ENCODE assay signal across 8 mouse cellular contexts in genomic region chr6:91410168-91410780, GRCm38 (mm10). TPM values are rescaled to one million over a fixed set of nuclear protein-coding genes. Genes with fewer than 3 reads are reported as not detected.
DNase-seq lines count a peak whose midpoint lies in the region; ATAC-seq and TF ChIP-seq lines count a peak whose summit lies in the region.
"Had no signal": no experiment of that assay in that cellular context is flagged by ENCODE, and none has a peak within 500 bp of the region (broad histone marks: within the 10 kb centered on the region; RNA-seq: fewer than 3 reads in every experiment).

No protein-coding gene starts in this region.

- H3K4me3 ChIP-seq in lung, postnatal 0 days (ENCODE audit: low read depth, low read length), result peak overlapping the region; percentile 45
- H3K4me3 ChIP-seq in embryonic facial prominence, embryonic 10.5 days, result peak overlapping the region; percentile 68
- peak overlapping the region; percentile 42 for H3K4me3 ChIP-seq in limb, embryonic 11.5 days (ENCODE audit: low read depth, low read length)
- peak overlapping the region; percentile 4; the same call in 1 of the 2 replicates for H3K4me3 ChIP-seq in stomach, postnatal 0 days (ENCODE audit: low read depth, low read length)

- no peak for ATAC-seq in lung, postnatal 0 days
- ATAC-seq in limb, embryonic 11.5 days (ENCODE audit: insufficient number of reproducible peaks, low FRiP score, low TSS enrichment, low read depth), result no peak
- no peak for ATAC-seq in stomach, postnatal 0 days (ENCODE audit: low FRiP score, low TSS enrichment)

- H3K27ac ChIP-seq in lung, postnatal 0 days (ENCODE audit: low read length), result no peak overlapping the region
- H3K27ac ChIP-seq in embryonic facial prominence, embryonic 10.5 days (replicated peaks), result peak overlapping the region; percentile 76
- H3K27ac ChIP-seq in limb, embryonic 11.5 days (replicated peaks; ENCODE audit: low read depth, low read length), result no peak overlapping the region
- H3K27ac ChIP-seq in stomach, postnatal 0 days (replicated peaks), result no peak overlapping the region

- no peaks in the 10 kb centered on the region for H3K36me3 ChIP-seq in lung, postnatal 0 days (ENCODE audit: insufficient read depth, low read length)
- 0 out of 2 replicates have a peak, but pooled peaks cover 7% of the 10 kb centered on the region for H3K36me3 ChIP-seq in embryonic facial prominence, embryonic 10.5 days (replicated peaks)
- H3K36me3 ChIP-seq in limb, embryonic 11.5 days (ENCODE audit: control insufficient read depth, insufficient read depth, low read length), result no peaks in the 10 kb centered on the region
- H3K36me3 ChIP-seq in stomach, postnatal 0 days (ENCODE audit: control insufficient read depth, insufficient read depth, low read length), result no peaks in the 10 kb centered on the region

- WGBS in lung, postnatal 0 days, result under 1% methylated on average over 26 of the region's 26 CpGs
- WGBS in embryonic facial prominence, embryonic 10.5 days, result 1% methylated on average over 26 of the region's 26 CpGs
- WGBS in limb, embryonic 11.5 days, result under 1% methylated on average over 26 of the region's 26 CpGs
- 2% methylated on average over 26 of the region's 26 CpGs for WGBS in stomach, postnatal 0 days

- H3K4me1 ChIP-seq in lung, postnatal 0 days (ENCODE audit: insufficient read depth, low read depth, low read length), result peaks cover 4% of the 10 kb centered on the region; the same call in 1 of the 2 replicates
- H3K4me1 ChIP-seq in embryonic facial prominence, embryonic 10.5 days, result peaks cover 29% of the 10 kb centered on the region
- H3K4me1 ChIP-seq in limb, embryonic 11.5 days (ENCODE audit: control insufficient read depth, insufficient read depth, low read length), result peaks cover 12% of the 10 kb centered on the region
- 0 out of 2 replicates have a peak, but pooled peaks cover 2% of the 10 kb centered on the region for H3K4me1 ChIP-seq in stomach, postnatal 0 days (replicated peaks; ENCODE audit: control insufficient read depth, insufficient read depth)

- H3K4me2 ChIP-seq in lung, postnatal 0 days (replicated peaks; ENCODE audit: low read depth, low read length), result peak overlapping the region; percentile 79
- peak overlapping the region; percentile 87 for H3K4me2 ChIP-seq in limb, embryonic 11.5 days (ENCODE audit: low read depth, severe bottlenecking)
- no peak overlapping the region for H3K4me2 ChIP-seq in stomach, postnatal 0 days (replicated peaks; ENCODE audit: low read depth)

- H3K9ac ChIP-seq in lung, postnatal 0 days (replicated peaks; ENCODE audit: low read depth), result no peak overlapping the region
- H3K9ac ChIP-seq in limb, embryonic 11.5 days (ENCODE audit: low read length), result no peak overlapping the region
- H3K9ac ChIP-seq in stomach, postnatal 0 days (ENCODE audit: low read length), result no peak overlapping the region

- no peak for TF ChIP-seq EP300 in lung, postnatal 0 days (IDR thresholded peaks at IDR 0.05)
- no peak for TF ChIP-seq EP300 in stomach, postnatal 0 days (optimal IDR thresholded peaks at IDR 0.05)

- H3K9me3 ChIP-seq in lung, postnatal 0 days (ENCODE audit: low read length), result no peaks in the 10 kb centered on the region
- H3K9me3 ChIP-seq in embryonic facial prominence, embryonic 10.5 days, result no peaks in the 10 kb centered on the region
- H3K9me3 ChIP-seq in limb, embryonic 11.5 days (ENCODE audit: control insufficient read depth, low read length), result no peaks in the 10 kb centered on the region
- H3K9me3 ChIP-seq in stomach, postnatal 0 days (ENCODE audit: control insufficient read depth, low read length), result no peaks in the 10 kb centered on the region

- H3K27me3 ChIP-seq in lung, postnatal 0 days (replicated peaks; ENCODE audit: insufficient read depth, low read length), result peaks cover 44% of the 10 kb centered on the region
- H3K27me3 ChIP-seq in embryonic facial prominence, embryonic 10.5 days (replicated peaks; ENCODE audit: low read depth, poor library complexity, severe bottlenecking), result peaks cover 97% of the 10 kb centered on the region
- H3K27me3 ChIP-seq in limb, embryonic 11.5 days (ENCODE audit: control insufficient read depth, insufficient read depth, low read length), result peaks cover 65% of the 10 kb centered on the region
- H3K27me3 ChIP-seq in stomach, postnatal 0 days (ENCODE audit: control insufficient read depth, insufficient read depth, low read length), result peaks cover 26% of the 10 kb centered on the region

- no peak for TF ChIP-seq CTCF in lung, postnatal 0 days (IDR thresholded peaks at IDR 0.05)
- TF ChIP-seq CTCF in stomach, postnatal 0 days (IDR thresholded peaks at IDR 0.05; ENCODE audit: low read depth), result no peak

- no peak for DNase-seq in lung, postnatal 0 days (ENCODE audit: low spot score)
- DNase-seq in lung, postnatal 25 days (ENCODE audit: low spot score), result no peak
- peak; percentile 24 for DNase-seq in embryonic facial prominence, embryonic 10.5 days (ENCODE audit: low spot score)
- DNase-seq in limb, embryonic 11.5 days (ENCODE audit: low spot score), result peak; percentile 34
- no peak for DNase-seq in stomach, postnatal 0 days (ENCODE audit: low spot score)
- no peak for DNase-seq in right cerebral cortex, postnatal 36 days (ENCODE audit: low spot score in 2 of 2)
- DNase-seq in adrenal gland, postnatal 10 days, result no peak

RNA-seq across cellular contexts. Expression of gene Wnt7a, which starts 0.9 kb away (rescaled TPM):
- polyA plus RNA-seq in lung, postnatal 0 days (2015; fragmentation: Nextera tagmentation; extraction: Ambion mirVana), result 7.8 and 8.9 TPM in 2 replicates
- 1.2 and 5.4 TPM in 2 replicates for polyA plus RNA-seq in embryonic facial prominence, embryonic 10.5 days (2016; fragmentation: Nextera tagmentation; extraction: Ambion mirVana)
- 2.5 and 2.8 TPM in 2 replicates for polyA plus RNA-seq in limb, embryonic 11.5 days (2014; fragmentation: Nextera tagmentation; extraction: Ambion mirVana)
- polyA plus RNA-seq in stomach, postnatal 0 days (2015; fragmentation: Nextera tagmentation; extraction: Ambion mirVana), result not detected in 2 replicates
- total RNA-seq in adrenal gland, postnatal 10 days (2021), result not detected
- total RNA-seq: liver, adult 2 months had no signal
- polyA plus RNA-seq: liver, adult 2 months had no signal

Comparison
In these comparisons a context has a peak if more than half of its experiments do, and no peak if none do; other contexts are left out.
1. DNase-seq: peak in embryonic facial prominence, embryonic 10.5 days (single experiment) and limb, embryonic 11.5 days (single experiment); none in lung, postnatal 0 days (single experiment), lung, postnatal 25 days (single experiment), stomach, postnatal 0 days (single experiment), right cerebral cortex, postnatal 36 days (0 of 2) and adrenal gland, postnatal 10 days (single experiment).
2. H3K4me3 ChIP-seq: peak in every context shown above with its lines; median percentile 68 in embryonic facial prominence, embryonic 10.5 days; 45 in lung, postnatal 0 days; 42 in limb, embryonic 11.5 days; 4 in stomach, postnatal 0 days.